Mouse (Mus musculus): ENCODE results near the gene Alox8.
A peak's percentile ranks its signal among the peaks of the same experiment; 100 is the strongest.

Gene Alox8

GRCm38 (mm10) chr11:69178525-69178924 lies 19.1 kb downstream of the Alox8 start:
- no peak for DNase-seq

GRCm38 (mm10) chr11:69174722-69175121 lies 22.9 kb downstream of the Alox8 start:
- no peak for DNase-seq

- no peak for DNase-seq
These were observed 25.0 kb downstream of the Alox8 start for GRCm38 (mm10) chr11:69172606-69173005.

- peak; percentile 70 for DNase-seq
These were observed 26.0 kb downstream of the Alox8 start for GRCm38 (mm10) chr11:69171626-69172025.

- DNase-seq, result no peak
These were observed 28.3 kb downstream of the Alox8 start for GRCm38 (mm10) chr11:69169313-69169712.

GRCm38 (mm10) chr11:69156800-69157199 lies 40.8 kb downstream of the Alox8 start, which contains the start of gene Alox12b:
Gene Alox12b, plus strand, starts transcription at chr11:69156989.
- DNase-seq, result no peak

- DNase-seq, result no peak
These were observed 42.3 kb downstream of the Alox8 start for GRCm38 (mm10) chr11:69155351-69155750.

- no peak for DNase-seq
These were observed 43.8 kb downstream of the Alox8 start for GRCm38 (mm10) chr11:69153831-69154230.

- no peak for DNase-seq
These were observed 46.6 kb downstream of the Alox8 start for GRCm38 (mm10) chr11:69151004-69151403.

GRCm38 (mm10) chr11:69150444-69150843 lies 47.2 kb downstream of the Alox8 start:
- peak; percentile 81 for DNase-seq

- DNase-seq, result no peak
These were observed 47.9 kb downstream of the Alox8 start for GRCm38 (mm10) chr11:69149728-69150127.

- DNase-seq, result no peak
These were observed 49.1 kb downstream of the Alox8 start for GRCm38 (mm10) chr11:69148451-69148960.

- DNase-seq, result no peak
These were observed 50.1 kb downstream of the Alox8 start for GRCm38 (mm10) chr11:69147546-69147945.

GRCm38 (mm10) chr11:69135361-69135760 lies 62.3 kb downstream of the Alox8 start:
- DNase-seq, result no peak

GRCm38 (mm10) chr11:69134622-69134968 lies 63.0 kb downstream of the Alox8 start:
- DNase-seq, result no peak

All from lung, postnatal 14 days (tissue).